8 mouse cellular contexts compared by ENCODE assay signal in genomic region chr6:59020346-59020745, GRCm38 (mm10). TPM values are rescaled to one million over a fixed set of nuclear protein-coding genes. Genes with fewer than 3 reads are reported as not detected.
DNase-seq lines count a peak whose midpoint lies in the region; ATAC-seq and TF ChIP-seq lines count a peak whose summit lies in the region.

No protein-coding gene starts in this region.

- TF ChIP-seq EP300 in heart, adult 2 months (IDR thresholded peaks at IDR 0.05; ENCODE audit: insufficient read depth, low read depth, low read length): no peak
- TF ChIP-seq EP300 in liver, embryonic 14.5 days (IDR thresholded peaks at IDR 0.05; ENCODE audit: low read depth): no peak

- WGBS in heart, adult 2 months: 74% methylated on average over 2 of the region's 2 CpGs
- 73% methylated on average over 2 of the region's 2 CpGs for WGBS in heart, embryonic 12.5 days
- 46% methylated on average over 2 of the region's 2 CpGs for WGBS in liver, embryonic 14.5 days (ENCODE audit: insufficient replicate concordance)
- WGBS in forebrain, embryonic 13.5 days: 81% methylated on average over 2 of the region's 2 CpGs
- WGBS in hindbrain, embryonic 16.5 days: 88% methylated on average over 2 of the region's 2 CpGs

- no peak for DNase-seq in heart, adult 2 months
- DNase-seq in 3T3-L1 (ENCODE audit: low read depth, low spot score): peak; percentile 68
- peak; percentile 54 for DNase-seq in adrenal gland, postnatal 25 days
- DNase-seq in liver, embryonic 14.5 days (ENCODE audit: low read depth in 3 of 3, low spot score in 3 of 3): no peak
- DNase-seq in cerebellum, postnatal 25 days: no peak

- no peak overlapping the region for H3K4me2 ChIP-seq in heart, embryonic 12.5 days
- no peak overlapping the region for H3K4me2 ChIP-seq in liver, embryonic 14.5 days (ENCODE audit: low read depth)
- H3K4me2 ChIP-seq in forebrain, embryonic 13.5 days: no peak overlapping the region
- no peak overlapping the region for H3K4me2 ChIP-seq in hindbrain, embryonic 16.5 days (ENCODE audit: low read length)

- TF ChIP-seq CTCF in heart, adult 2 months (IDR thresholded peaks at IDR 0.05): peak; percentile 70
- TF ChIP-seq CTCF in liver, embryonic 14.5 days (IDR thresholded peaks at IDR 0.05; ENCODE audit: low read depth): peak; percentile 61

- intact Hi-C loops in heart, adult 2 months (cut with DNase I): loop anchor here (2.0 kb wide), 1 partner anchor 160 kb away; no protein-coding TSS in a partner anchor

- H3K27ac ChIP-seq in heart, adult 2 months: no peak overlapping the region
- no peak overlapping the region for H3K27ac ChIP-seq in heart, embryonic 12.5 days (ENCODE audit: poor library complexity, severe bottlenecking)
- H3K27ac ChIP-seq in liver, embryonic 14.5 days: no peak overlapping the region
- no peak overlapping the region for H3K27ac ChIP-seq in forebrain, embryonic 13.5 days
- H3K27ac ChIP-seq in hindbrain, embryonic 16.5 days (ENCODE audit: low read depth, low read length): no peak overlapping the region

- no peaks in the 10 kb centered on the region for H3K79me2 ChIP-seq in heart, adult 2 months (replicated peaks; ENCODE audit: control insufficient read depth, insufficient read depth, low read length)

- no peak for ATAC-seq in heart, embryonic 12.5 days (ENCODE audit: insufficient number of reproducible peaks, low FRiP score)
- no peak for ATAC-seq in liver, embryonic 14.5 days (ENCODE audit: insufficient read depth)
- no peak for ATAC-seq in forebrain, embryonic 13.5 days
- no peak for ATAC-seq in hindbrain, embryonic 16.5 days

- no peaks in the 10 kb centered on the region for H3K27me3 ChIP-seq in heart, adult 2 months (ENCODE audit: control insufficient read depth, insufficient read depth, low read length)
- no peaks in the 10 kb centered on the region for H3K27me3 ChIP-seq in heart, embryonic 12.5 days (replicated peaks)
- H3K27me3 ChIP-seq in liver, embryonic 14.5 days (ENCODE audit: control insufficient read depth, insufficient read depth, low read length): no peaks in the 10 kb centered on the region
- H3K27me3 ChIP-seq in forebrain, embryonic 13.5 days: no peaks in the 10 kb centered on the region
- H3K27me3 ChIP-seq in hindbrain, embryonic 16.5 days (replicated peaks; ENCODE audit: control insufficient read depth, insufficient read depth, low read length): no peaks in the 10 kb centered on the region

- TF ChIP-seq POLR2A in heart, adult 2 months (IDR thresholded peaks at IDR 0.05; ENCODE audit: insufficient read depth, low read depth, low read length): no peak

- H3K9me3 ChIP-seq in heart, embryonic 12.5 days (replicated peaks): no peaks in the 10 kb centered on the region
- no peaks in the 10 kb centered on the region for H3K9me3 ChIP-seq in liver, embryonic 14.5 days (ENCODE audit: control insufficient read depth, low read length)
- H3K9me3 ChIP-seq in forebrain, embryonic 13.5 days (replicated peaks): no peaks in the 10 kb centered on the region
- H3K9me3 ChIP-seq in hindbrain, embryonic 16.5 days (ENCODE audit: control insufficient read depth, low read length): no peaks in the 10 kb centered on the region

- peaks cover 3% of the 10 kb centered on the region; the same call in 1 of the 2 replicates for H3K4me1 ChIP-seq in heart, adult 2 months (ENCODE audit: control insufficient read depth, insufficient read depth, low read length)
- peaks cover 6% of the 10 kb centered on the region; the same call in 1 of the 2 replicates for H3K4me1 ChIP-seq in heart, embryonic 12.5 days (replicated peaks)
- H3K4me1 ChIP-seq in liver, embryonic 14.5 days (replicated peaks; ENCODE audit: control insufficient read depth in 2 of 2, insufficient read depth in 2 of 2, low read length in 1 of 2): no peaks in the 10 kb centered on the region; a peak in 1 of 4 replicates
- peaks cover 5% of the 10 kb centered on the region for H3K4me1 ChIP-seq in forebrain, embryonic 13.5 days
- peaks cover 4% of the 10 kb centered on the region; the same call in 1 of the 2 replicates for H3K4me1 ChIP-seq in hindbrain, embryonic 16.5 days (ENCODE audit: control insufficient read depth, insufficient read depth, low read depth, low read length)

- no peak overlapping the region for H3K9ac ChIP-seq in heart, adult 2 months (ENCODE audit: low read depth, low read length)
- no peak overlapping the region for H3K9ac ChIP-seq in heart, embryonic 12.5 days
- no peak overlapping the region for H3K9ac ChIP-seq in liver, embryonic 14.5 days (replicated peaks)
- no peak overlapping the region for H3K9ac ChIP-seq in forebrain, embryonic 13.5 days
- no peak overlapping the region for H3K9ac ChIP-seq in hindbrain, embryonic 16.5 days (ENCODE audit: low read depth, low read length)

- H3K36me3 ChIP-seq in heart, adult 2 months (ENCODE audit: control insufficient read depth, insufficient read depth, low read length): no peaks in the 10 kb centered on the region
- H3K36me3 ChIP-seq in heart, embryonic 12.5 days: no peaks in the 10 kb centered on the region
- H3K36me3 ChIP-seq in liver, embryonic 14.5 days (replicated peaks; ENCODE audit: control insufficient read depth, insufficient read depth, low read depth): no peaks in the 10 kb centered on the region
- no peaks in the 10 kb centered on the region for H3K36me3 ChIP-seq in forebrain, embryonic 13.5 days (ENCODE audit: poor library complexity, severe bottlenecking)
- no peaks in the 10 kb centered on the region for H3K36me3 ChIP-seq in hindbrain, embryonic 16.5 days (ENCODE audit: control insufficient read depth, insufficient read depth, low read length)

- no peak overlapping the region for H3K4me3 ChIP-seq in heart, adult 2 months
- H3K4me3 ChIP-seq in heart, embryonic 12.5 days: no peak overlapping the region
- no peak overlapping the region for H3K4me3 ChIP-seq in liver, embryonic 14.5 days (ENCODE audit: insufficient read depth in 1 of 2, low read depth in 2 of 2, low read length in 2 of 2)
- no peak overlapping the region for H3K4me3 ChIP-seq in forebrain, embryonic 13.5 days
- H3K4me3 ChIP-seq in hindbrain, embryonic 16.5 days (ENCODE audit: low read length): no peak overlapping the region

RNA-seq across cellular contexts. Expression of gene Fam13a, which starts 4.0 kb away (rescaled TPM):
- total RNA-seq in heart, adult 2 months (2021): 10 to 100 TPM; 16.4 to 26.5 TPM
- 5.1 and 6.6 TPM in 2 replicates for polyA plus RNA-seq in heart, adult 2 months (2012; rRNA removed)
- 6.2 and 6.8 TPM in 2 replicates for polyA plus RNA-seq in heart, embryonic 12.5 days (2016; fragmentation: Nextera tagmentation; extraction: Ambion mirVana)
- total RNA-seq in adrenal gland, postnatal 25 days (2021): 49.5 and 64.0 TPM in 2 replicates
- 0.23 and 0.32 TPM in 2 replicates for polyA plus RNA-seq in liver, embryonic 14.5 days (2012; rRNA removed)
- 0.77 and 1.1 TPM in 2 replicates for polyA plus RNA-seq in liver, embryonic 14.5 days (2014; fragmentation: Nextera tagmentation; extraction: Ambion mirVana)
- polyA plus RNA-seq in forebrain, embryonic 13.5 days (2015; fragmentation: Nextera tagmentation; extraction: Ambion mirVana): 5.6 and 6.6 TPM in 2 replicates
- polyA plus RNA-seq in hindbrain, embryonic 16.5 days (2015; fragmentation: Nextera tagmentation; extraction: Ambion mirVana): 11.2 and 16.3 TPM in 2 replicates

Comparison
In these comparisons a context has a peak if more than half of its experiments do, and no peak if none do; other contexts are left out.
1. DNase-seq: peak in 3T3-L1 (single experiment) and adrenal gland, postnatal 25 days (single experiment); none in heart, adult 2 months (0 of 2), liver, embryonic 14.5 days (0 of 3) and cerebellum, postnatal 25 days (0 of 2).